Mouse (Mus musculus): ENCODE data around the gene Rwdd3. TPM values are rescaled to one million over a fixed set of nuclear protein-coding genes. Genes with fewer than 3 reads are reported as not detected.

Rwdd3 gene
- polyA plus RNA-seq, 1 experiment from 2014 or later = 5.9 TPM

Other genes starting within 250 kb of the Rwdd3 start
- gene Tmem56, start 111.4 kb upstream of the Rwdd3 start, polyA plus RNA-seq (2016; fragmentation: Nextera tagmentation; extraction: Ambion mirVana) = 0.96 and 1.0 TPM in 2 replicates
- 26.0 and 35.0 TPM in 2 replicates for gene Alg14, start 120.1 kb upstream of the Rwdd3 start, polyA plus RNA-seq (2016; fragmentation: Nextera tagmentation; extraction: Ambion mirVana)

Measured in limb, embryonic 10.5 days (tissue).